Mouse (Mus musculus): ENCODE measurements around the gene Olfr599. TPM values are rescaled to one million over a fixed set of nuclear protein-coding genes. Genes with fewer than 3 reads are reported as not detected.

Gene Olfr599
- polyA plus RNA-seq, 2 experiments: not detected

DNA sequence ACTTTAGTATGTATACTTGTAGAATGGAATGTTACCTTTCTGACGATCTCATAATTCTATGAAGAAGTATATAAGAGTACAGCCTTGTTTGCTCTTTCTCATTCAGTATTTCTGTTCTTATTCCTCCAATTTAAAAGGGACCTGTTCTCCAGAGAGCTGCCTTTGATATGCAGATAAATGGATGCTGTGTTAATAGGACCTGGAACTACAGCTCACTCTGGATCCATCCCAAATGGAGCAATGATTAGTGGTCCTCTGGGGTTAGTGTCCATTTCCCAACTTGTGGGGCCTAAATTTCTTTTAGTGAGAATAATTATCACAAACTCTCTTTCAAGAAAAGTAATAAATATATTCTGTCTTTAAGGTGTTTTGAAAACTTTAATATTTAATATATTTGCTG lies 26.8 kb downstream of the Olfr599 start, which contains the start of gene Olfr601:
Gene Olfr601 (minus strand): TSS at position 101 of the 400 bp plus-strand sequence.
- ATAC-seq (ENCODE audit: insufficient read depth) (no peak), DNase-seq (ENCODE audit: low read depth in 3 of 3, low spot score in 3 of 3) (no peak)
- H3K4me2 ChIP-seq (ENCODE audit: low read depth): no peak within 1 kb of the TSS
- H3K27ac ChIP-seq: no peak within 1 kb of the TSS
- no peaks in the 10 kb centered on the region for H3K36me3 ChIP-seq (replicated peaks; ENCODE audit: control insufficient read depth, insufficient read depth, low read depth)
- no peak within 1 kb of the TSS for H3K4me3 ChIP-seq (ENCODE audit: insufficient read depth in 1 of 2, low read depth in 2 of 2, low read length in 2 of 2)
- H3K9ac ChIP-seq (replicated peaks): no peak within 1 kb of the TSS
- H3K4me1 ChIP-seq (replicated peaks; ENCODE audit: control insufficient read depth in 2 of 2, insufficient read depth in 2 of 2, low read length in 1 of 2): no peaks in the 10 kb centered on the region
- WGBS (ENCODE audit: insufficient replicate concordance): 50% methylated on average over 1 of the region's 1 CpGs
- H3K9me3 ChIP-seq (ENCODE audit: control insufficient read depth, low read length): no peaks in the 10 kb centered on the region
- H3K27me3 ChIP-seq (ENCODE audit: control insufficient read depth, insufficient read depth, low read length): no peaks in the 10 kb centered on the region
- TF ChIP-seq EP300 (IDR thresholded peaks at IDR 0.05; ENCODE audit: low read depth) (no peak), CTCF (IDR thresholded peaks at IDR 0.05; ENCODE audit: low read depth) (no peak)

DNA sequence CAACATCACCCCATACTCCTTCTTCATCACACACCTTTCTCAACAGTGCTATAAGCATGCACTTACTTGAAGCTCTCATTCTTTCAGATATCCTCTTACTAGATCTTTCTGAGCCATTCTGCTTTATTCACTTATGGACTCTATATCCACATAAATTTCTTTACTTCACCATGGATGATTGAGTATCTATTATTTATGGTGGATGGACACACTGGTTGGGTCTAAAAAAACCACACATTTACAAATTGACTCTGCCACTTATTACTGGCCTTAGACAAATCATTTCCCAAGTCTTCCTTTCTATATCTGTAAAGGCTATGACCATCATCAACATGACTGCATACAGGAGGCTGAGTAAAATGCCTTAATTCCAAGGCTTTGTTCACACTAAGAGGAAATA lies 50.4 kb downstream of the Olfr599 start, which contains the start of gene Olfr603:
Gene Olfr603 (minus strand): TSS at position 101 of the 400 bp plus-strand sequence.
- Histone ChIP-seq H3K4me3 (ENCODE audit: insufficient read depth in 1 of 2, low read depth in 2 of 2, low read length in 2 of 2) (no peak within 1 kb of the TSS), H3K27me3 (ENCODE audit: control insufficient read depth, insufficient read depth, low read length) (no peaks in the 10 kb centered on the region), H3K27ac (no peak within 1 kb of the TSS), H3K4me2 (ENCODE audit: low read depth) (no peak within 1 kb of the TSS), H3K9me3 (ENCODE audit: control insufficient read depth, low read length) (no peaks in the 10 kb centered on the region), H3K4me1 (replicated peaks; ENCODE audit: control insufficient read depth in 2 of 2, insufficient read depth in 2 of 2, low read length in 1 of 2) (no peaks in the 10 kb centered on the region), H3K36me3 (replicated peaks; ENCODE audit: control insufficient read depth, insufficient read depth, low read depth) (no peaks in the 10 kb centered on the region), H3K9ac (replicated peaks) (no peak within 1 kb of the TSS)
- ATAC-seq (ENCODE audit: insufficient read depth): no peak
- no peak for DNase-seq (ENCODE audit: low read depth in 3 of 3, low spot score in 3 of 3)
- TF ChIP-seq CTCF (IDR thresholded peaks at IDR 0.05; ENCODE audit: low read depth): no peak
- TF ChIP-seq EP300 (IDR thresholded peaks at IDR 0.05; ENCODE audit: low read depth): no peak

Other genes with a start within 250 kb of the Olfr599 start
- not detected in 2 replicates for gene Olfr585, start 238.2 kb upstream of the Olfr599 start, polyA plus RNA-seq (2012; rRNA removed)
- gene Olfr585, start 238.2 kb upstream of the Olfr599 start, polyA plus RNA-seq (2014; fragmentation: Nextera tagmentation; extraction: Ambion mirVana): not detected in 2 replicates
- not detected in 2 replicates for gene Olfr586, start 210.3 kb upstream of the Olfr599 start, polyA plus RNA-seq (2012; rRNA removed)
- not detected in 2 replicates for gene Olfr586, start 210.3 kb upstream of the Olfr599 start, polyA plus RNA-seq (2014; fragmentation: Nextera tagmentation; extraction: Ambion mirVana)
- not detected in 2 replicates for gene Olfr588-ps1, start 195.0 kb upstream of the Olfr599 start, polyA plus RNA-seq (2012; rRNA removed)
- gene Olfr588-ps1, start 195.0 kb upstream of the Olfr599 start, polyA plus RNA-seq (2014; fragmentation: Nextera tagmentation; extraction: Ambion mirVana): not detected in 2 replicates
- gene Olfr589, start 179.6 kb upstream of the Olfr599 start, polyA plus RNA-seq (2012; rRNA removed): not detected in 2 replicates
- not detected in 2 replicates for gene Olfr589, start 179.6 kb upstream of the Olfr599 start, polyA plus RNA-seq (2014; fragmentation: Nextera tagmentation; extraction: Ambion mirVana)
- not detected in 2 replicates for gene Olfr591, start 157.6 kb upstream of the Olfr599 start, polyA plus RNA-seq (2012; rRNA removed)
- not detected in 2 replicates for gene Olfr591, start 157.6 kb upstream of the Olfr599 start, polyA plus RNA-seq (2014; fragmentation: Nextera tagmentation; extraction: Ambion mirVana)
- not detected in 2 replicates for gene Olfr592, start 151.1 kb upstream of the Olfr599 start, polyA plus RNA-seq (2012; rRNA removed)
- gene Olfr592, start 151.1 kb upstream of the Olfr599 start, polyA plus RNA-seq (2014; fragmentation: Nextera tagmentation; extraction: Ambion mirVana): not detected in 2 replicates
- not detected in 2 replicates for gene Olfr593, start 124.1 kb upstream of the Olfr599 start, polyA plus RNA-seq (2012; rRNA removed)
- gene Olfr593, start 124.1 kb upstream of the Olfr599 start, polyA plus RNA-seq (2014; fragmentation: Nextera tagmentation; extraction: Ambion mirVana): not detected in 2 replicates
- gene Olfr594, start 118.9 kb upstream of the Olfr599 start, polyA plus RNA-seq (2012; rRNA removed): not detected in 2 replicates
- gene Olfr594, start 118.9 kb upstream of the Olfr599 start, polyA plus RNA-seq (2014; fragmentation: Nextera tagmentation; extraction: Ambion mirVana): not detected in 2 replicates
- not detected in 2 replicates for gene Usp17ld, start 83.4 kb upstream of the Olfr599 start, polyA plus RNA-seq (2012; rRNA removed)
- gene Usp17ld, start 83.4 kb upstream of the Olfr599 start, polyA plus RNA-seq (2014; fragmentation: Nextera tagmentation; extraction: Ambion mirVana): 0.05 TPM in 1 of 2 replicates, not detected in the other
- gene Olfr596, start 30.3 kb upstream of the Olfr599 start, polyA plus RNA-seq (2012; rRNA removed): not detected in 2 replicates
- not detected in 2 replicates for gene Olfr596, start 30.3 kb upstream of the Olfr599 start, polyA plus RNA-seq (2014; fragmentation: Nextera tagmentation; extraction: Ambion mirVana)
- not detected in 2 replicates for gene Olfr597, start 19.6 kb upstream of the Olfr599 start, polyA plus RNA-seq (2012; rRNA removed)
- not detected in 2 replicates for gene Olfr597, start 19.6 kb upstream of the Olfr599 start, polyA plus RNA-seq (2014; fragmentation: Nextera tagmentation; extraction: Ambion mirVana)
- not detected in 2 replicates for gene Olfr598, start 12.3 kb upstream of the Olfr599 start, polyA plus RNA-seq (2012; rRNA removed)
- gene Olfr598, start 12.3 kb upstream of the Olfr599 start, polyA plus RNA-seq (2014; fragmentation: Nextera tagmentation; extraction: Ambion mirVana): not detected in 2 replicates
- not detected in 2 replicates for gene Olfr600, start 13.8 kb downstream of the Olfr599 start, polyA plus RNA-seq (2012; rRNA removed)
- not detected in 2 replicates for gene Olfr600, start 13.8 kb downstream of the Olfr599 start, polyA plus RNA-seq (2014; fragmentation: Nextera tagmentation; extraction: Ambion mirVana)
- not detected in 2 replicates for gene Olfr601, start 26.7 kb downstream of the Olfr599 start, polyA plus RNA-seq (2012; rRNA removed)
- gene Olfr601, start 26.7 kb downstream of the Olfr599 start, polyA plus RNA-seq (2014; fragmentation: Nextera tagmentation; extraction: Ambion mirVana): not detected in 2 replicates
- not detected in 2 replicates for gene Olfr603, start 50.3 kb downstream of the Olfr599 start, polyA plus RNA-seq (2012; rRNA removed)
- not detected in 2 replicates for gene Olfr603, start 50.3 kb downstream of the Olfr599 start, polyA plus RNA-seq (2014; fragmentation: Nextera tagmentation; extraction: Ambion mirVana)
- gene Usp17lc, start 79.2 kb downstream of the Olfr599 start, polyA plus RNA-seq (2012; rRNA removed): not detected in 2 replicates
- gene Usp17lc, start 79.2 kb downstream of the Olfr599 start, polyA plus RNA-seq (2014; fragmentation: Nextera tagmentation; extraction: Ambion mirVana): not detected in 2 replicates
- gene Olfr605, start 109.5 kb downstream of the Olfr599 start, polyA plus RNA-seq (2012; rRNA removed): not detected in 2 replicates
- not detected in 2 replicates for gene Olfr605, start 109.5 kb downstream of the Olfr599 start, polyA plus RNA-seq (2014; fragmentation: Nextera tagmentation; extraction: Ambion mirVana)
- not detected in 2 replicates for gene Olfr606, start 113.1 kb downstream of the Olfr599 start, polyA plus RNA-seq (2012; rRNA removed)
- not detected in 2 replicates for gene Olfr606, start 113.1 kb downstream of the Olfr599 start, polyA plus RNA-seq (2014; fragmentation: Nextera tagmentation; extraction: Ambion mirVana)
- not detected in 2 replicates for gene Olfr607, start 128.2 kb downstream of the Olfr599 start, polyA plus RNA-seq (2012; rRNA removed)
- gene Olfr607, start 128.2 kb downstream of the Olfr599 start, polyA plus RNA-seq (2014; fragmentation: Nextera tagmentation; extraction: Ambion mirVana): not detected in 2 replicates
- gene Olfr608, start 134.0 kb downstream of the Olfr599 start, polyA plus RNA-seq (2012; rRNA removed): not detected in 2 replicates
- not detected in 2 replicates for gene Olfr608, start 134.0 kb downstream of the Olfr599 start, polyA plus RNA-seq (2014; fragmentation: Nextera tagmentation; extraction: Ambion mirVana)
- not detected in 2 replicates for gene Olfr609, start 162.1 kb downstream of the Olfr599 start, polyA plus RNA-seq (2012; rRNA removed)
- not detected in 2 replicates for gene Olfr609, start 162.1 kb downstream of the Olfr599 start, polyA plus RNA-seq (2014; fragmentation: Nextera tagmentation; extraction: Ambion mirVana)
- not detected in 2 replicates for gene Olfr610, start 176.2 kb downstream of the Olfr599 start, polyA plus RNA-seq (2012; rRNA removed)
- gene Olfr610, start 176.2 kb downstream of the Olfr599 start, polyA plus RNA-seq (2014; fragmentation: Nextera tagmentation; extraction: Ambion mirVana): not detected in 2 replicates
- not detected in 2 replicates for gene Olfr611, start 184.9 kb downstream of the Olfr599 start, polyA plus RNA-seq (2012; rRNA removed)
- not detected in 2 replicates for gene Olfr611, start 184.9 kb downstream of the Olfr599 start, polyA plus RNA-seq (2014; fragmentation: Nextera tagmentation; extraction: Ambion mirVana)
- gene Olfr612, start 206.8 kb downstream of the Olfr599 start, polyA plus RNA-seq (2012; rRNA removed): not detected in 2 replicates
- not detected in 2 replicates for gene Olfr612, start 206.8 kb downstream of the Olfr599 start, polyA plus RNA-seq (2014; fragmentation: Nextera tagmentation; extraction: Ambion mirVana)
- gene Olfr613, start 212.2 kb downstream of the Olfr599 start, polyA plus RNA-seq (2012; rRNA removed): not detected in 2 replicates
- gene Olfr613, start 212.2 kb downstream of the Olfr599 start, polyA plus RNA-seq (2014; fragmentation: Nextera tagmentation; extraction: Ambion mirVana): not detected in 2 replicates
- gene Olfr615, start 220.2 kb downstream of the Olfr599 start, polyA plus RNA-seq (2012; rRNA removed): not detected in 2 replicates
- gene Olfr615, start 220.2 kb downstream of the Olfr599 start, polyA plus RNA-seq (2014; fragmentation: Nextera tagmentation; extraction: Ambion mirVana): not detected in 2 replicates
- not detected in 2 replicates for gene Olfr616, start 233.2 kb downstream of the Olfr599 start, polyA plus RNA-seq (2012; rRNA removed)
- gene Olfr616, start 233.2 kb downstream of the Olfr599 start, polyA plus RNA-seq (2014; fragmentation: Nextera tagmentation; extraction: Ambion mirVana): not detected in 2 replicates
- not detected in 2 replicates for gene Olfr617, start 237.1 kb downstream of the Olfr599 start, polyA plus RNA-seq (2012; rRNA removed)
- not detected in 2 replicates for gene Olfr617, start 237.1 kb downstream of the Olfr599 start, polyA plus RNA-seq (2014; fragmentation: Nextera tagmentation; extraction: Ambion mirVana)